Mouse (Mus musculus): Measurements from ENCODE around the gene Sez6l. TPM values are rescaled to one million over a fixed set of nuclear protein-coding genes. Genes with fewer than 3 reads are reported as not detected.

The Sez6l gene
- polyA plus RNA-seq, 1 experiment = 0.32 TPM

GRCm38 (mm10) chr5:112591706-112592105 lies 14.7 kb upstream of the Sez6l start:
- H3K4me3 ChIP-seq (ENCODE audit: insufficient read depth, low read length) = no peak overlapping the region
- no peaks in the 10 kb centered on the region for H3K4me1 ChIP-seq (ENCODE audit: control insufficient read depth, insufficient read depth, low read length)
- H3K27ac ChIP-seq (ENCODE audit: insufficient read depth, low read length) = no peak overlapping the region
- no peak for TF ChIP-seq CTCF (IDR thresholded peaks at IDR 0.05; ENCODE audit: borderline replicate concordance, insufficient read depth, low read length)
- TF ChIP-seq POLR2A (IDR thresholded peaks at IDR 0.05; ENCODE audit: low read depth, low read length) = no peak

GRCm38 (mm10) chr5:112586071-112586470 lies 9.1 kb upstream of the Sez6l start:
- Histone ChIP-seq H3K4me3 (ENCODE audit: insufficient read depth, low read length) (no peak overlapping the region), H3K27ac (ENCODE audit: insufficient read depth, low read length) (no peak overlapping the region), H3K4me1 (ENCODE audit: control insufficient read depth, insufficient read depth, low read length) (no peaks in the 10 kb centered on the region)
- TF ChIP-seq POLR2A (IDR thresholded peaks at IDR 0.05; ENCODE audit: low read depth, low read length) = no peak
- no peak for TF ChIP-seq CTCF (IDR thresholded peaks at IDR 0.05; ENCODE audit: borderline replicate concordance, insufficient read depth, low read length)

GRCm38 (mm10) chr5:112584155-112584769 lies 7.3 kb upstream of the Sez6l start:
- TF ChIP-seq CTCF (IDR thresholded peaks at IDR 0.05; ENCODE audit: borderline replicate concordance, insufficient read depth, low read length) (no peak), POLR2A (IDR thresholded peaks at IDR 0.05; ENCODE audit: low read depth, low read length) (no peak)

GRCm38 (mm10) chr5:112583304-112583703 lies 6.3 kb upstream of the Sez6l start:
- Histone ChIP-seq H3K4me1 (ENCODE audit: control insufficient read depth, insufficient read depth, low read length) (no peaks in the 10 kb centered on the region), H3K4me3 (ENCODE audit: insufficient read depth, low read length) (no peak overlapping the region), H3K27ac (ENCODE audit: insufficient read depth, low read length) (no peak overlapping the region)
- TF ChIP-seq CTCF (IDR thresholded peaks at IDR 0.05; ENCODE audit: borderline replicate concordance, insufficient read depth, low read length) (no peak), POLR2A (IDR thresholded peaks at IDR 0.05; ENCODE audit: low read depth, low read length) (no peak)

More at GRCm38 (mm10) chr5:112584155-112584769, 7.3 kb upstream of the Sez6l start:
- no peaks in the 10 kb centered on the region for H3K4me1 ChIP-seq (ENCODE audit: control insufficient read depth, insufficient read depth, low read length)
- no peak overlapping the region for H3K4me3 ChIP-seq (ENCODE audit: insufficient read depth, low read length)
- no peak overlapping the region for H3K27ac ChIP-seq (ENCODE audit: insufficient read depth, low read length)

GRCm38 (mm10) chr5:112577750-112578149 lies 765 bp upstream of the Sez6l start:
- no peak overlapping the region for H3K4me3 ChIP-seq (ENCODE audit: insufficient read depth, low read length)

GRCm38 (mm10) chr5:112576361-112576992 lies 508 bp downstream of the Sez6l start:
- Histone ChIP-seq H3K27ac (ENCODE audit: insufficient read depth, low read length) (no peak overlapping the region), H3K4me3 (ENCODE audit: insufficient read depth, low read length) (no peak overlapping the region), H3K4me1 (ENCODE audit: control insufficient read depth, insufficient read depth, low read length) (no peaks in the 10 kb centered on the region)
- TF ChIP-seq CTCF (IDR thresholded peaks at IDR 0.05; ENCODE audit: borderline replicate concordance, insufficient read depth, low read length) (no peak), POLR2A (IDR thresholded peaks at IDR 0.05; ENCODE audit: low read depth, low read length) (no peak)

More at GRCm38 (mm10) chr5:112577750-112578149, 765 bp upstream of the Sez6l start:
- TF ChIP-seq CTCF (IDR thresholded peaks at IDR 0.05; ENCODE audit: borderline replicate concordance, insufficient read depth, low read length) (no peak), POLR2A (IDR thresholded peaks at IDR 0.05; ENCODE audit: low read depth, low read length) (no peak)
- Histone ChIP-seq H3K4me1 (ENCODE audit: control insufficient read depth, insufficient read depth, low read length) (no peaks in the 10 kb centered on the region), H3K27ac (ENCODE audit: insufficient read depth, low read length) (no peak overlapping the region)

- no peak overlapping the region for H3K4me3 ChIP-seq (ENCODE audit: insufficient read depth, low read length)
- no peak overlapping the region for H3K27ac ChIP-seq (ENCODE audit: insufficient read depth, low read length)
- TF ChIP-seq CTCF (IDR thresholded peaks at IDR 0.05; ENCODE audit: borderline replicate concordance, insufficient read depth, low read length) = no peak
- no peak for TF ChIP-seq POLR2A (IDR thresholded peaks at IDR 0.05; ENCODE audit: low read depth, low read length)
- H3K4me1 ChIP-seq (ENCODE audit: control insufficient read depth, insufficient read depth, low read length) = no peaks in the 10 kb centered on the region
These were observed 1.7 kb downstream of the Sez6l start for GRCm38 (mm10) chr5:112575151-112575915.

- TF ChIP-seq POLR2A (IDR thresholded peaks at IDR 0.05; ENCODE audit: low read depth, low read length) (no peak), CTCF (IDR thresholded peaks at IDR 0.05; ENCODE audit: borderline replicate concordance, insufficient read depth, low read length) (peak; percentile 80; the same call in 1 of the 2 replicates)
- no peak overlapping the region for H3K4me3 ChIP-seq (ENCODE audit: insufficient read depth, low read length)
- no peak overlapping the region for H3K27ac ChIP-seq (ENCODE audit: insufficient read depth, low read length)
- H3K4me1 ChIP-seq (ENCODE audit: control insufficient read depth, insufficient read depth, low read length) = no peaks in the 10 kb centered on the region
These were observed 3.1 kb downstream of the Sez6l start for GRCm38 (mm10) chr5:112573916-112574315.

- H3K27ac ChIP-seq (ENCODE audit: insufficient read depth, low read length) = no peak overlapping the region
- H3K4me3 ChIP-seq (ENCODE audit: insufficient read depth, low read length) = no peak overlapping the region
- H3K4me1 ChIP-seq (ENCODE audit: control insufficient read depth, insufficient read depth, low read length) = no peaks in the 10 kb centered on the region
- no peak for TF ChIP-seq POLR2A (IDR thresholded peaks at IDR 0.05; ENCODE audit: low read depth, low read length)
- TF ChIP-seq CTCF (IDR thresholded peaks at IDR 0.05; ENCODE audit: borderline replicate concordance, insufficient read depth, low read length) = no peak
These were observed 4.8 kb downstream of the Sez6l start for GRCm38 (mm10) chr5:112572217-112572616.

- TF ChIP-seq CTCF (IDR thresholded peaks at IDR 0.05; ENCODE audit: borderline replicate concordance, insufficient read depth, low read length) (no peak), POLR2A (IDR thresholded peaks at IDR 0.05; ENCODE audit: low read depth, low read length) (no peak)
- H3K27ac ChIP-seq (ENCODE audit: insufficient read depth, low read length) = no peak overlapping the region
- H3K4me3 ChIP-seq (ENCODE audit: insufficient read depth, low read length) = no peak overlapping the region
- H3K4me1 ChIP-seq (ENCODE audit: control insufficient read depth, insufficient read depth, low read length) = no peaks in the 10 kb centered on the region
These were observed 11.5 kb downstream of the Sez6l start for GRCm38 (mm10) chr5:112565489-112565888.
